Mouse (Mus musculus): ENCODE measurements around the gene Ica1. TPM values are rescaled to one million over a fixed set of nuclear protein-coding genes. Genes with fewer than 3 reads are reported as not detected.

The Ica1 gene
- polyA plus RNA-seq, 1 experiment from 2014 or later = 14.8 TPM

DNA sequence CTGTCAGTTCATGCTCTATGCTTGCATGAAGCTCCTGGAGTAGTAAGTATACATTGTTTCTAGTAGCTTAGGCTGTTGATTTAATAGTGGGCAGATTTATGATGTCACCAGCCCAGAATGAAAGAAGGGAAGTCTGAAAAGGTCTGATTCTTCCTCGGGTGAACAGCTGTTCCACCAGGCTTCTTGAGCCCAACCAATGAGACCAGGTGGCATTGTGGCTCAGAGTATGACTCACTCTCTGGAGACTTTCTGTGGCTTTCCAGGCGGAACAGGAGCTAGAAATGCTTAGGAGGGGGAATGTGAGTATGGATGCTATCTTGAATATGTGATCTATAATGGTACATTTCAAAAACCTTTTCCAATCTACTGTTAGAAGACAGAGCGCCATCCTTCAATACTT lies 155.2 kb downstream of the Ica1 start:
- Histone ChIP-seq H3K4me3 (no peak overlapping the region), H3K4me1 (replicated peaks) (no peaks in the 10 kb centered on the region), H3K27me3 (ENCODE audit: insufficient read depth, poor library complexity, severe bottlenecking) (no peaks in the 10 kb centered on the region), H3K27ac (no peak overlapping the region), H3K9me3 (no peaks in the 10 kb centered on the region), H3K36me3 (no peaks in the 10 kb centered on the region)
- 86% methylated on average over 3 of the region's 3 CpGs for whole genome bisulfite sequencing
- no peak for DNase-seq (ENCODE audit: low spot score)

DNA sequence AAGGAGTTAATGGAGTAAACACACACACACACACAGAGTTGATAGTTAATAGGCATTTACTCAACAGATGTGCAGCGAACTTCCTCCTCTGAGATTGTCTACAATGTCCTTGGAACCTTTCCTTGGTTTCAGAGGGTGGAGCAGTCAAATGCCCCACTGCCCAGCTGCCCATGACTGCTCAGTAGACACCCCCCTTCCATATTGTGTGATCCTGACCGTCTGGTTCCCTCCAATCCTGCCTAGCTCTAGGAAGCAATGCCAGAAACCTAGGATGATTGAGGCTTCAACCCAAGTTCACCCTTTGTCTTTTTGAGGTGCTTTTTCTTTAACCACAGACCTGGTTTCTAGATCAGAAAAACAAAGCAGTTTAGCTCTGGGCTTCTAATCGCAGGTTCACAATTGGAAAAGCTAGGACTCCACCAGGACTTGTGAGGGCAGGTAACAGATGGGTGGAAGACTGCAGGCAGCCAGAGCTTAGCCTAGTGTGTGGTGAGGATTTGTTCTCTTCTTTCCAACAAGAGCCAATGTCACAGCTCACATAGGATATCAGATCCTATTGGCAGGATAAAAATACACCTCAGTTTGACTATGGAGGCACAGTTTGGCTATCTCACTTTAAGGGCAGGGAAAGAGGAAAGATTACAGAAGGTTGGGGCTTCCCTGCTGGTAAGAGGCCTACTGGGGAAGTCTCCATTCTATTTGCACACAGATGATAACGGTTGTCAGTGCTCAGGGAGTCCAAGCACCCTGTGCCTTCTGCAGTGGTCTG lies 158.5 kb downstream of the Ica1 start:
- no peaks in the 10 kb centered on the region for H3K36me3 ChIP-seq
- WGBS = 83% methylated on average over 4 of the region's 4 CpGs
- H3K4me3 ChIP-seq = no peak overlapping the region
- no peak overlapping the region for H3K27ac ChIP-seq
- no peaks in the 10 kb centered on the region for H3K4me1 ChIP-seq (replicated peaks)
- H3K9me3 ChIP-seq = no peaks in the 10 kb centered on the region
- no peak for DNase-seq (ENCODE audit: low spot score)
- no peaks in the 10 kb centered on the region for H3K27me3 ChIP-seq (ENCODE audit: insufficient read depth, poor library complexity, severe bottlenecking)

GRCm38 (mm10) chr6:8617369-8617768 lies 160.9 kb downstream of the Ica1 start:
- no peak for DNase-seq (ENCODE audit: low spot score)
- no peak overlapping the region for H3K4me3 ChIP-seq
- H3K4me1 ChIP-seq (replicated peaks) = no peaks in the 10 kb centered on the region
- no peaks in the 10 kb centered on the region for H3K27me3 ChIP-seq (ENCODE audit: insufficient read depth, poor library complexity, severe bottlenecking)
- no peaks in the 10 kb centered on the region for H3K9me3 ChIP-seq
- no peaks in the 10 kb centered on the region for H3K36me3 ChIP-seq
- WGBS = 72% methylated on average over 2 of the region's 2 CpGs
- no peak overlapping the region for H3K27ac ChIP-seq

- Histone ChIP-seq H3K4me1 (replicated peaks) (no peaks in the 10 kb centered on the region), H3K36me3 (peaks cover 30% of the 10 kb centered on the region), H3K27me3 (ENCODE audit: insufficient read depth, poor library complexity, severe bottlenecking) (no peaks in the 10 kb centered on the region), H3K27ac (no peak overlapping the region), H3K9me3 (no peaks in the 10 kb centered on the region), H3K4me3 (no peak overlapping the region)
- WGBS = 92% methylated on average over 9 of the region's 9 CpGs
- no peak for DNase-seq (ENCODE audit: low spot score)
Observed at GRCm38 (mm10) chr6:8591665-8592064, 186.6 kb downstream of the Ica1 start.

DNA sequence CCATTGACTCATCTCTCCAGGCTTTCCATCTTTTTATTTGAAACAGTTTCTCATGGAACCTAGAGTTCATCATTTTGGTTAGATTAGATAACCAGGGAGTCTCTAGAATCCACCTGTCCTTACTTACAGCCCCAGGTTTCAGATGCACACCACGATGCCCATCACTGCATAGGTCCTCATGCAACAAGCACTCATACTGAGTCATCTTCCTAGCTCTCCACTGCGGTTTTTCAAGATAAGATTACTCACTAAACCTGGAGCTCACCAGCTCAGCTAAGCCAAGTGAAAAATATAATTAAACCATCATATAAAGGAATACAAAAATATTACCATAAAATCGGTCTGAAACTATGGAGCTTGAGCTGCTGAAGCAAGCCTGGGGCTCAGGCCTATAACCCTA lies 194.4 kb downstream of the Ica1 start:
- Histone ChIP-seq H3K9me3 (no peaks in the 10 kb centered on the region), H3K36me3 (peaks cover 25% of the 10 kb centered on the region), H3K27ac (no peak overlapping the region), H3K27me3 (ENCODE audit: insufficient read depth, poor library complexity, severe bottlenecking) (no peaks in the 10 kb centered on the region), H3K4me3 (no peak overlapping the region), H3K4me1 (replicated peaks) (no peaks in the 10 kb centered on the region)
- WGBS = 94% methylated on average over 3 of the region's 3 CpGs
- no peak for DNase-seq (ENCODE audit: low spot score)

DNA sequence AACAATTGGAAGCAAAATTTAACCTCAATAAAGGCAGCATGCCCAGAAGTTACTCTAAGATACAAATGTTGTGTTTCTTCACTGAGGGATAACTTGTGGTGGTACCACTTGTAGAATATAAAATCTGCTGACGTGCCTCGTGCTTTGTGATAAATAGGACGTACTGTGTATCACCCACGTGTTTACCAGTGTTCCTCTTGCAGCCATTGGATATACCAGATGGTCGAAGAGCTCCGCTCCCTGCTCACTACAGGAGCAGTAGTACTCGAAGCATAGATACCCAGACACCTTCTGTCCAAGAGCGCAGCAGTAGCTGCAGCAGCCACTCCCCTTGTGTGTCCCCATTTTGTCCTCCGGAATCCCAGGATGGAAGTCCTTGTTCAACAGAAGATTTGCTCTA lies 195.9 kb downstream of the Ica1 start:
- Histone ChIP-seq H3K9me3 (no peaks in the 10 kb centered on the region), H3K27me3 (ENCODE audit: insufficient read depth, poor library complexity, severe bottlenecking) (no peaks in the 10 kb centered on the region), H3K27ac (no peak overlapping the region), H3K4me1 (replicated peaks) (no peaks in the 10 kb centered on the region), H3K4me3 (no peak overlapping the region), H3K36me3 (peaks cover 21% of the 10 kb centered on the region)
- no peak for DNase-seq (ENCODE audit: low spot score)
- 95% methylated on average over 9 of the region's 9 CpGs for WGBS

Other genes with a start within 250 kb of the Ica1 start
- 1.1 and 3.4 TPM in 2 replicates for gene Nxph1, start 169.9 kb upstream of the Ica1 start, polyA plus RNA-seq (2016; fragmentation: Nextera tagmentation; extraction: Ambion mirVana)